Mouse (Mus musculus) ES-E14 (cell line): ENCODE data around the gene Ankib1. TPM values are rescaled to one million over a fixed set of nuclear protein-coding genes. Genes with fewer than 3 reads are reported as not detected.

Experiments used
- DNase-seq: peaks from one replicate; pipeline ENCODE4 v3.0.0-alpha.2; 2013; ENCODE audit warnings: low read depth, low spot score
- H3K27ac ChIP-seq: 2 replicates; pipeline ENCODE4 v1.5.1; 2012; ENCODE audit warnings: low read depth, mild to moderate bottlenecking, low read length, moderate library complexity, mixed read lengths; ENCODE audit not compliant: poor library complexity, insufficient read depth, severe bottlenecking
- H3K36me3 ChIP-seq: 2 replicates; pipeline ENCODE4 v1.6.1; 2012; ENCODE audit warnings: mild to moderate bottlenecking, low read length, moderate library complexity, mixed read lengths; ENCODE audit not compliant: control insufficient read depth, poor library complexity, insufficient read depth, severe bottlenecking
- H3K4me1 ChIP-seq, 2 experiments: fragments of 150-350 bp in 1 of 2; sonication (generic) in 1 of 2; 2 replicates each; pipeline ENCODE4 v1.6.1; 2012; ENCODE audit warnings: low read length in 2 of 2, mild to moderate bottlenecking in 1 of 2, mixed read lengths in 1 of 2; ENCODE audit not compliant: control insufficient read depth in 2 of 2, insufficient read depth in 2 of 2, poor library complexity in 1 of 2
- H3K4me3 ChIP-seq, 2 experiments: fragments of 150-350 bp in 1 of 2; sonication (generic) in 1 of 2; 2 replicates each; pipeline ENCODE4 v1.5.1; 2012; ENCODE audit warnings: low read length in 2 of 2, low read depth in 1 of 2, mild to moderate bottlenecking in 1 of 2, mixed read lengths in 1 of 2; ENCODE audit not compliant: insufficient read depth in 1 of 2, poor library complexity in 1 of 2, severe bottlenecking in 1 of 2
- H3K9ac ChIP-seq: 2 replicates; pipeline ENCODE4 v1.6.1; 2012; ENCODE audit warnings: low read depth, mild to moderate bottlenecking, low read length, mixed read lengths; ENCODE audit not compliant: poor library complexity, insufficient read depth, severe bottlenecking
- H3K9me3 ChIP-seq: fragments of 150-350 bp; sonication (generic); 2 replicates; pipeline ENCODE4 v1.6.1; 2012; ENCODE audit warnings: low read depth, mild to moderate bottlenecking, low read length; ENCODE audit not compliant: control insufficient read depth, insufficient read depth
- CHD2 ChIP-seq: IDR thresholded peaks from 2 replicates; pipeline ENCODE4 v1.6.1; 2014; ENCODE audit warnings: mild to moderate bottlenecking, low read depth, low read length, inconsistent platforms
- HCFC1 ChIP-seq: IDR thresholded peaks from 2 replicates; pipeline ENCODE4 v1.6.1; 2012; ENCODE audit warnings: low read length, inconsistent platforms, borderline replicate concordance; ENCODE audit not compliant: insufficient read depth
- MAFK ChIP-seq: IDR thresholded peaks from 2 replicates; pipeline ENCODE4 v1.6.1; 2014; ENCODE audit warnings: mild to moderate bottlenecking, low read depth, low read length, inconsistent platforms; ENCODE audit not compliant: insufficient read depth
- ZC3H11A ChIP-seq: IDR thresholded peaks from 2 replicates; pipeline ENCODE4 v1.6.1; 2012; ENCODE audit warnings: low read depth, mild to moderate bottlenecking, inconsistent platforms, low read length, borderline replicate concordance
- ZNF384 ChIP-seq: IDR thresholded peaks from 2 replicates; pipeline ENCODE4 v1.6.1; 2012; ENCODE audit warnings: low read depth, low read length, inconsistent platforms
- in situ Hi-C, 2 experiments: fragments of 600-800 bp; cut with MboI; formaldehyde crosslinking; loops; one replicate each; pipeline ENCODE4 v1.15.1; 2025; ENCODE audit warnings: low sequenced_read_pairs in 2 of 2, inconsistent platforms in 1 of 2; ENCODE audit not compliant: unreplicated experiment in 2 of 2
- total RNA-seq: library from RNA; depleted of rRNA; stranded (reverse); fragments of 300-350 nt; gene quantifications from 2 replicates; pipeline ENCODE4 v1.2.3, GENCODE M21; 2012; rRNA removed

Gene Ankib1
- total RNA-seq, result 15.1 and 17.6 TPM in 2 replicates

- DNase-seq, result peak; percentile 76
- in situ Hi-C loops, result no loop called here
These were observed at the start of gene Ankib1, which contains the start of gene Krit1 for GRCm38 (mm10) chr5:3802433-3803291. TSS of gene Ankib1 (minus strand) at chr5:3802925. TSS of gene Krit1 (plus strand) at chr5:3803184.

DNA sequence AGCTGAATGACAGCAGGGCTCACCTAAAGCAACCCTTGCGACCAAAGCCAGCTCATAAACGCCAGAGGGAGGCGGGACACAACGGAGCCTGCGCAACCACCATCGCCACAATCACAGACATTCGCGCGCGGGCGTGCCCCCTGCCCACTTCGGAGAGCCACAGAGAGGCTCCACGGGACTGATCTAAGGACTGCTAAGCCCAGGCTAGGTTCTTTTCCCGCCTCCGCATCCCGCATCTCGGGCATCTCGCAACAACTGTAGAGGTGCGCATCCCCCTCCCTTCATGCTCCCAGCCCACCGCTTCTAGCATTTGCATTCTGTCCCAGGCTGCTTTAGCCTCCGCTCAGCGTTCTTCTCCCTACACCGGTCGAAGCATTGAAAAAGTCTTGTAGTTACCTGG lies 42.3 kb upstream of the Ankib1 start, which contains the start of gene Lrrd1:
Gene Lrrd1, plus strand, starts transcription at position 148 of the 400 bp plus-strand sequence.
- H3K4me1 ChIP-seq, result no peaks in the 10 kb centered on the region
- in situ Hi-C loops, result no loop called here
- no peak within 1 kb of the TSS for H3K27ac ChIP-seq
- DNase-seq, result peak; percentile 11
- peak within 1 kb of the TSS; percentile 67 to 75 for H3K4me3 ChIP-seq
- no peaks in the 10 kb centered on the region for H3K9me3 ChIP-seq
- TF ChIP-seq MAFK (no peak), ZNF384 (no peak), CHD2 (no peak), HCFC1 (no peak)
- H3K36me3 ChIP-seq, result peaks cover 2% of the 10 kb centered on the region; the same call in 1 of the 2 replicates
- H3K9ac ChIP-seq, result peak within 1 kb of the TSS; percentile 67

More at GRCm38 (mm10) chr5:3802433-3803291, at the start of gene Ankib1, which contains the start of gene Krit1:
- H3K27ac ChIP-seq, result peak within 1 kb of the TSS; percentile 48
- peaks cover 0 to 7% of the 10 kb centered on the region in 2 experiments; a peak in 2 of 4 replicates for H3K4me1 ChIP-seq
- peak within 1 kb of the TSS; percentile 78 for H3K9ac ChIP-seq
- TF ChIP-seq HCFC1 (peak; percentile 66), CHD2 (peak; percentile 36; the same call in 1 of the 2 replicates), ZC3H11A (no peak)
- H3K36me3 ChIP-seq, result no peaks in the 10 kb centered on the region
- H3K4me3 ChIP-seq, result peak within 1 kb of the TSS; percentile 80 to 98
- no peaks in the 10 kb centered on the region for H3K9me3 ChIP-seq

- Histone ChIP-seq H3K4me1 (no peaks in the 10 kb centered on the region), H3K4me3 (no peak overlapping the region), H3K9me3 (0 out of 2 replicates have a peak, but pooled peaks cover 2% of the 10 kb centered on the region), H3K36me3 (peaks cover 4% of the 10 kb centered on the region), H3K9ac (no peak overlapping the region), H3K27ac (no peak overlapping the region)
- in situ Hi-C loops, result no loop called here
- TF ChIP-seq ZNF384 (no peak), MAFK (no peak), CHD2 (no peak), HCFC1 (no peak), ZC3H11A (no peak)
- no peak for DNase-seq
These were observed 31.4 kb upstream of the Ankib1 start for GRCm38 (mm10) chr5:3834107-3834506.

- DNase-seq, result no peak
- Histone ChIP-seq H3K36me3 (no peaks in the 10 kb centered on the region; the same call in 1 of the 2 replicates), H3K27ac (no peak overlapping the region), H3K9me3 (no peaks in the 10 kb centered on the region), H3K4me1 (peaks cover 0 to 2% of the 10 kb centered on the region in 2 experiments; a peak in 1 of 4 replicates), H3K9ac (no peak overlapping the region), H3K4me3 (no peak overlapping the region)
- in situ Hi-C loops, result no loop called here
- TF ChIP-seq ZC3H11A (no peak), ZNF384 (no peak), HCFC1 (no peak), CHD2 (no peak), MAFK (no peak)
These were observed 5.7 kb upstream of the Ankib1 start for GRCm38 (mm10) chr5:3808472-3808871.
